Mouse (Mus musculus) gastrocnemius, postnatal 36 days (tissue): Measurements from ENCODE around the gene Fndc3b. TPM values are rescaled to one million over a fixed set of nuclear protein-coding genes. Genes with fewer than 3 reads are reported as not detected.

Experiments used
- DNase-seq, 2 experiments: peaks; one replicate each; pipeline ENCODE4 v3.0.0; 2022
- intact Hi-C: fragments of 180-260 bp; cut with DNase I; formaldehyde crosslinking; loops from one replicate; pipeline ENCODE4 v1.15.1; 2025
- total RNA-seq, 2 experiments: library from RNA; stranded (reverse); gene quantifications; 2 replicates each; pipeline ENCODE4 v1.2.3; 2021

Fndc3b gene
- total RNA-seq, 2 experiments from 2014 or later: 17.1 to 22.2 TPM

DNA sequence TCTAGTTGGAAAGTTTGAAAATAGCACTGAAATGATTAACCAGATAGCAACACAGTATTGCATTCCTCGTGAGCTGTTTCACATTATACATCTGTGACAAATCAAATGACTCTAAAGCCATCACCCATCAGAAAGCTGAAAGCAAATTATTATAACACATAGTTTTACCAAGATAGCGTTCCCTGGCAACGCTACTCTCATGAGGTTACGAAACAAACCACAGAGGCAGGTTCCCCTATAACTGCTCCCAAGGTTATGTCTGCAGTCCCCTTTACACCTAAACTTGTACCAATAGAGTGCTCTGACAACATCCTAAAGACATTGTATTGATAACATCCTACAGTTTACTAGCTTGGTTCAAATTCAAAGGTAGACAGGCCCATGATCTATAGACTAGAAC lies 145.8 kb downstream of the Fndc3b start:
- intact Hi-C loops: no loop called here
- DNase-seq: no peak

- intact Hi-C loops: no loop called here
- no peak for DNase-seq
Measured at GRCm38 (mm10) chr3:27563047-27563624, 148.0 kb downstream of the Fndc3b start.

DNA sequence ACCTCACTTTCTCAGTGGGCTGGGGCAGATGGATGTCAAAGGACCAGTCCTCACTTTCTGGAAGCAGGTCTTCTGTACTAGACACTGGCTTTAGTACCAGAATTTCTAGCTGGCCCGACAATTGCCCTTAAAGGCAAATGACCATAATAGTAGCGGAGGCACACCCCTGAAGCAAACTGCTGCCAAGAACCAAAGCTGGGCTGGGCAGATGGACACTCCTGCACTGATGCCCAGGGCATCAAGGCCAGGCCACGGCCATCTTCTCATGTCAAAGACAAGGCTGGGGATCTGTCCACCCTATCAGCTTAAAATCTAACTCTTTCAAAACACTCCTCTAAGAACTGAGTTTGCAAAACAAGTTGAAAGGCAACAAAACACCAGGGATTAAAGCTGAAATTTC lies 148.6 kb downstream of the Fndc3b start:
- DNase-seq: no peak
- intact Hi-C loops: no loop called here

DNA sequence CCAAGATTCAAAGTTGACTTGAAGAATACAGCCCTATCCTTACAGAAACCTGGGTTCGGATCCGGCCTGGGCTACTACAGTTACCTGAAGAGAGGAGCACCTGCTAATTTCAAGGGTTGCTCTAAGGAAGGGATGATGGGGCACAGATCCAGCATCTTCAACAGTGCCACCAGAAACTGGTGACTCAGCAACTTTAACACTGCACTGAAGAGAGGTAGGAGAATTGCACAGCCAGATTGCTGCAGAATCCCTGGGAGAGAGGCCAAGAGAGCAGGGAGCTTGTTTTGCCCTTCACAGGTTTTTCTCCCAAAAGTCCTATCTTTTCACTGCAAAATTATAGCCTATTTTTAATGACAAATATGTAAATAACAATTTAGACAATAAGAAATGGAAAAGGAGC lies 149.2 kb downstream of the Fndc3b start:
- no peak for DNase-seq
- intact Hi-C loops: no loop called here

GRCm38 (mm10) chr3:27559316-27559715 lies 151.8 kb downstream of the Fndc3b start:
- DNase-seq: no peak
- intact Hi-C loops: no loop called here

DNA sequence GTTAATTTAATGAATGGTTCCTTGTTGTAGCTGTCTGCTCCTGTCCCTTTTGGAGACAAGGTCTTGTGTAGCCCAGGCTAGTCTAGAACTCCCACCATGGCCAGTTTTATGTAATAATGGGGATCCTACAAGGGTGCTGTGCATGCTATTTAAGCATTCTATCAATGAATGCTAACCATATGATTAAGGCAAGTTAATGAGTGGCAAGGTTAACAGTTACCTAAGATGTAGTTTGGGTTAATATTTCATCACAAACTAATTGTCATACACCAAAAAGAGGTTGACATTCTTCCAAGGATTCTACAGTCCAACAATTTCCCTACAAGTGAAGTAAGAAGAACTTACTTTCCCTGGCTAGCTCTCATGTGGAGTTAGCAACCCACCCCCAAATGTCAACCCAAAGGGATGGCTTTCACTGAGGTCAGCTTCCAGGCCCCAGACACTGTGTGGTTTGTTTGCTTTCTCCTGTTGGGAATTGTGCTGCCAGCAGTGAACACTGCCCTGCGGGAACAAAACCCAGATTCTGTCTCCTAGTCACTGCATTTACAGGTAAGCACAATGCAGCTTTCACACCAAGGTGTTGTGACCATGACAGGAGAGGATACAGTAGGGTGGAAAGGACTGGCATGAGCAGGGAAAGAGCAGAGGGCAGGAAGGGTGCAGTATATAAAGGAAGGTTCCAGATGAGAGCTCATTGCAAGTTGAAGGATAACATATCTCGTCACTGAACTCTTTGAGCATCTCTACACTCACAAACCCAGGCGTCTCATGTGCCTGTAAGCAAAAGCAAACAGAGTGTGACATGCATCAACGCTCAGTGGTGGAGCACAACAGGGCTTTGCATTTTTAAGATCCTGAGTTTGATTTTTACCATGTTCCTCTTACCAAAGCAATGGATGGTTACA lies 153.8 kb downstream of the Fndc3b start:
- no peak for DNase-seq
- intact Hi-C loops: no loop called here

DNA sequence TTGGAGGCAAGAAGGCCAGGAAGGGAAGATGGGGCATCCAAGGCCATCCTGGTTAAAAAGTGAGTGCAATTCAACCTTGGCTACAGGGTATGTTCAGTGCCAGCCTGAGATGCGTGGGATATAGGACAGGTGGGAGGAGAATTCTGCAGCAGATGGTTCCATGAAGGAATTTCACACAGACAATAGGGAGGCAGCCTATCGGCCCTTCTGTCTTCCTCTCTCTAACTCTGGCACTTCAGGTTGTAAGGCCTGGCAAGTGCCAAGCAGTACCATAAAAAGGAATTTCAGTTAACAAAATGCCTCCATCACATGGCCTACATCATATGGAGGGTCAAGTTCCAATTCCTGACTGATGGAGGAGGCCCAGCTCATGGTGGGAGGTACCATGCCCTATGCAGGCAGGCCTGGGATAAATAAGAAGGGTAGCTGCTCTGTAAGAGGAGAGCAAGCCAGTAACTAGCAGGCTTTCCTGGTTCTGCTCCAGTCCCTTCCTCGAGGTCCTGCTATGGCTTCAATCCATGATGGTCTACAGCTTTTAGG lies 155.6 kb downstream of the Fndc3b start:
- no peak for DNase-seq
- intact Hi-C loops: no loop called here

- intact Hi-C loops: no loop called here
- DNase-seq: no peak
Measured at GRCm38 (mm10) chr3:27554325-27554724, 156.8 kb downstream of the Fndc3b start.

GRCm38 (mm10) chr3:27553781-27554180 lies 157.3 kb downstream of the Fndc3b start:
- no peak for DNase-seq
- intact Hi-C loops: no loop called here

GRCm38 (mm10) chr3:27551005-27551404 lies 160.1 kb downstream of the Fndc3b start:
- no peak for DNase-seq
- intact Hi-C loops: no loop called here

GRCm38 (mm10) chr3:27550409-27550808 lies 160.7 kb downstream of the Fndc3b start:
- no peak for DNase-seq
- intact Hi-C loops: no loop called here

DNA sequence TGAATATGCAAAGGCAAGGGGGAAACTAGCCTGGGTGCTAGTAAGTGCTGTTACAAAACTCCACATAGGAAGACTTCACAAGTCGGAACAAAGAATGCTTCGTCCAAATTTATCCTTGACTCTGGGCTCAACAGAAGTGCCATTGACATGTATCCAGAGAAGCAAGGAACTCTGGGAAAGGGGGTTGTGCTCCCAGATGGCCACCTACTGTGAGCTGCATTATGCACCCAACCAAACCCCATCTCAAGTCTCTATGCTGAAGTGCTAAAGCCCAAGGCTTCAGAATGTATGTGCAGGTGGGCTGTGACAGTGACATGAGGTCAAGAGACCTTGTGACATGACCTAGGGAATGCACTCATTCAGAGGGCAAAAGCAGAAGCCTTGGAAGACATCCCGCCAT lies 165.5 kb downstream of the Fndc3b start:
- intact Hi-C loops: no loop called here
- no peak for DNase-seq

GRCm38 (mm10) chr3:27544061-27544460 lies 167.0 kb downstream of the Fndc3b start:
- no peak for DNase-seq
- intact Hi-C loops: no loop called here

- intact Hi-C loops: no loop called here
- DNase-seq: no peak
Measured at GRCm38 (mm10) chr3:27541841-27542240, 169.3 kb downstream of the Fndc3b start.

DNA sequence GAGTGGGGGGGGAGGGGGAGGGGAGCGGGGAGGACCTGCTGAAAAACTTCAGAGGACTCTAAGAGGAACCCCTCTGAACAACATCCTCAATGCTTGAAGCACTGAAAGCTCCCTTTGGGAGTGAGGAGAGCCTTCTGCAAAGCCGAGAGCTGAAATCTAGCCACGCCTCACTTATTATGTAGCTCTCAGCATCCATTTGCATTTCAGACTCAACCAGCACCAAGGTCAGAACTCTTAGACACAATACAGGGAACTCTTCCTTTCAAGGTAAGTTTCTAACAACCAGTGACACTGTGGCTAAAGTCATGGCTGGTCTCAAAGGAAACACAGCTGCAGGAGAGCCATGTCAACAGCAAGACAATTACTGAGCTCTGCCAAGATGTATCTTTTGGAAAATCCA lies 169.9 kb downstream of the Fndc3b start:
- intact Hi-C loops: no loop called here
- no peak for DNase-seq

GRCm38 (mm10) chr3:27534208-27534607 lies 176.9 kb downstream of the Fndc3b start:
- intact Hi-C loops: no loop called here
- no peak for DNase-seq

- intact Hi-C loops: no loop called here
- DNase-seq: no peak
Measured at GRCm38 (mm10) chr3:27533721-27534120, 177.4 kb downstream of the Fndc3b start.

GRCm38 (mm10) chr3:27531993-27532392 lies 179.1 kb downstream of the Fndc3b start:
- intact Hi-C loops: no loop called here
- DNase-seq: no peak

DNA sequence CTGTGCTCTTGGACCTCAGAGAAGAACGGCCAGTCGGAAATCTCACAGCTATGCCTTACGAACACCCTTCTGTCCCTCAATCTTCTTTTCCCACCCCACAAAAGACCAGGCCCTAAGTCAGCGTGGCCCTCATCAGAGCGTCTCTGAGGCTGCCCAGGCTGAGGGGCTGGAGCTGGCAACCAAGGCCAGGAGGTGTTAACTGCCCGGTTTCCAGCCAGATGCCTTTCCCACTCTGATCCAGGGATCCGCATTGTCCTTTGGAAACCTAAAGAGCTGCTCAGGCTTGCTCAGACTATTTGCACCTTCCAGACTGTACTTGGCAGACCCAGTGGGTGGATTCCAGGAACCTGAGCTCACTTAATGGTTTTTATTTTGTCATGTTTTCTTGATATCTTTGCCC lies 180.7 kb downstream of the Fndc3b start:
- intact Hi-C loops: no loop called here
- DNase-seq: no peak

- no peak for DNase-seq
Measured at GRCm38 (mm10) chr3:27529221-27530051, 181.7 kb downstream of the Fndc3b start.

DNA sequence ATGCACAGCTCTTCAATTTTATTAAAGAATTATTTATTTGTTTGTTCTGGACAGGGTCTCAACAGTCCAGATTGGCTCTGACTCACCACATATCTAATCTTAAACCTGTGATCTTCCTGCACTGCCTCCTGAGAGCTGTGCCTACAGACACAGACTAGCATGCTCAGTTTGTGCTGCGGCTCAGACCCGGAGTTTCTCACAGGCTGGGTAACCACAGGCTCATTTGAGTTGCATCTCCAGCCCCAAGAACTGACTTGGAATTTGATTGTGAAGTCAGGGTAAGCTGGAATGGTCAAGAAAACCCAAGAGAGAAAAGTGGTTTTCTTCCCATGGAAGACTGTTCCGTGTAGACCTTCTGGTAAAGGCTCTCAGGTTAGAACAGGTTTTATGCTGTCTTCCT lies 184.1 kb downstream of the Fndc3b start:
- intact Hi-C loops: no loop called here
- no peak for DNase-seq

More at GRCm38 (mm10) chr3:27529221-27530051, 181.7 kb downstream of the Fndc3b start:
- intact Hi-C loops: no loop called here
